Mouse (Mus musculus): ENCODE results near the gene Gbp3.

GRCm38 (mm10) chr3:142578342-142578741 lies 18.5 kb downstream of the Gbp3 start:
- TF ChIP-seq POLR2A (IDR thresholded peaks at IDR 0.05; ENCODE audit: borderline replicate concordance, insufficient read depth, low read length), result no peak
- no peak for TF ChIP-seq CTCF (IDR thresholded peaks at IDR 0.05; ENCODE audit: borderline replicate concordance, insufficient read depth, low read depth, low read length)
